Mouse (Mus musculus) testis, adult 2 months (tissue): ENCODE results near the gene Rec8.

ENCODE experiments used
- CTCF ChIP-seq: fragments of 200-500 bp; IDR thresholded peaks from 2 replicates; pipeline ENCODE4 v1.5.1; 2012; ENCODE audit warnings: low read depth, mild to moderate bottlenecking, inconsistent platforms, low read length, moderate library complexity; ENCODE audit not compliant: control insufficient read depth, insufficient read depth, insufficient replicate concordance
- POLR2A ChIP-seq: fragments of 200-500 bp; IDR thresholded peaks from 2 replicates; pipeline ENCODE4 v1.6.1; 2012; ENCODE audit warnings: low read depth, mild to moderate bottlenecking, inconsistent platforms, low read length, moderate library complexity; ENCODE audit not compliant: control insufficient read depth

DNA sequence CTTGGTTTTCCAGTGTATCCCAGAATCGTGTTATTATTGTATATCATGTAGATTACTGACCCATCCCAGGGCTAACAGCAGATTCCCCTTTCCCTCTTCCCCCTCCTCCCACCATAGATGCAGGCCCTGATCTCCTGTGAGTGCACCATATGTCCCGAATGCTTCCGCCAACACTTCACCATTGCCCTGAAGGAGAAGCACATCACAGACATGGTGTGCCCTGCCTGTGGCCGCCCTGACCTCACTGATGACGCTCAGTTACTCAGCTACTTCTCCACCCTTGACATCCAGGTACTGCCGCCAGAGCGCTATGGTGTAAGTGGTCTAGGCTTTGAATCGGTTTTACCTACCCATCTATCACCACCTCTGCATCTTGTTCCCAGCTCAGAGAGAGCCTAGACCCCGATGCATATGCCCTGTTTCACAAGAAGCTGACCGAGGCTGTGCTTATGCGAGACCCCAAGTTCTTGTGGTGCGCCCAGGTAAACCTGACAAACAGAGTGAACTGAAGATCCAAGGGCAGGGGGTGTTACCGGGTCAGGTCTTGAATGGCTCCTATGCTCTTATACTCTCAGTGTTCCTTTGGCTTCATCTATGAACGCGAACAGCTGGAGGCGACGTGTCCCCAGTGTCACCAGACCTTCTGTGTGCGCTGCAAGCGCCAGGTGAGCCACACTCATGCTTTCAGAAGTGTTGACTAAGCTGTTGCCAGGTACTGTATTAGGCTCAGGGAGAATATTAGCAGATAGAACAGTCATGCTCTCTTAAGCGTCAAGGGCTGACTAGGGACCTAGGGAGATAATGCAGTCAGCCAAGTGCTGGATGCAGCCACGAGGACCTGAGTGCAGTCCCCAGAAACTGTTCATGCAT, 19.1 kb upstream of the Rec8 start:
- TF ChIP-seq POLR2A: no peak
- no peak for TF ChIP-seq CTCF
